Mouse (Mus musculus) megakaryocyte progenitor cell, adult 5-6 weeks (primary cell): ENCODE measurements around the gene Actn1. TPM values are rescaled to one million over a fixed set of nuclear protein-coding genes. Genes with fewer than 3 reads are reported as not detected.
"Not testable (repeated sequence)": the region's sequence is repeated elsewhere in the genome, so short reads cannot be mapped to it uniquely, and the experiment has no call there.

Source experiments
- ATAC-seq: replicated peaks from 2 replicates; pipeline ENCODE4 v1.8.0; 2016; ENCODE audit warnings: mild to moderate bottlenecking, moderate TSS enrichment, inconsistent platforms; ENCODE audit not compliant: poor library complexity
- total RNA-seq, 2 experiments: library from RNA; stranded (forward) in 1 of 2; stranded (reverse) in 1 of 2; fragments of 157-497, 149-512 nt in 1 of 2; fragments of 200-1000 nt in 1 of 2; gene quantifications; 2 replicates each; pipeline versions ENCODE4 v1.2.3 to v1.2.4; 2015 to 2017

Actn1 gene
- total RNA-seq (2015) (14.8 and 17.2 TPM in 2 replicates), total RNA-seq (2017) (17.8 and 19.4 TPM in 2 replicates)

DNA sequence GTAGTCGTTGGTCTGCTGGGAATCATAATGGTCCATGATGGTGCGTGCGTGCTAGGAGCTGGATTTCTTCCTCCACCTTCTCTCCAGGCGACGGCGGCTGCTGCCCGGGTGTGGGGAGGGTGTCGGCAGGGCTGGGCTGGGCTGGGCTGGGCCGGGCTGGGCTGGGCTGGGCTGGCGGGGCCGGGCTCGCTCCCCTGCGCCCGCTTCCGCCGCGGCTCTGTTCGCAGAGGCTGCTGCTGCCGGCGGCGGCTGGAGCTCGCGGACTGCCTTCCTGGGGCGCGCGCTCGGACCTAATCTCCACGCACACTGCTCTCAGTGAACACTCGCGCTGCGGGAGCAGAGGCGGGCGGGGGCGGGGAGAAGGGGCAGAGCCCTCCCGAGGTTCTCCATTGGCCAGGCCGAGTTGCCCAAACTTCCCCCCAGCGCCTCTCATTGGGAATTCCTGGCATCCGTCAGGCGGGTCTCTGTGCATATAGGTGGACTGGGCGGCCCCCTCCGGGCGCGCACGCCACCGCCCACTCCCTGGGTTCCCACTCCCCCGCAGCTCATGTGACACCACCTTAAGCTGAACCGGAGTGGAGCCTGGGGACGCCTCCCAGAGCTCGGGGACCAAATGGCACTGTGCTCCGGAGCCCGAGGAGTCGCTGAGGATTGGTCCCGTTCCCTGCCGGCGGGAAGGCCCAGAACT lies at the start of gene Actn1:
Actn1 (minus strand) TSS at position 316 of the 688 bp plus-strand sequence.
- ATAC-seq: peak; percentile 76

DNA sequence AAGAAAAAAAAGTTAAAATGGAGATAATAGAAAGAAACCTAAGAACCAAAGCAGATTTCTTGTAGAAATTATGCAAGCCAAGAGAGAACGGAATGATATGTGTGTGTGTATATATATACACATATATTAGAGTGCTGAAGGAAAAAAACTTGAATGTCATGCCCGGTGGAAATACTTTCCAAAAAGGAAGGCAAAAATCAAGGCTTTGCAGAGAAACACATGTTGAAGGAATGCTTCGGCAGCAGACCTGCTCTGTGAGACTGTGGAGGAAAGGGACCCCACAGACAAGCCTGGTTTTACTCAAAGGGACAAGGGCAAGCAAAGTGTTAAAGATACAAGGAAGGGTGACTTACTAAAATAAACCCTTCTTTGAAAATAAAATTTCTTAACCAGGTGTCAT lies 47.4 kb upstream of the Actn1 start:
- ATAC-seq: no peak

DNA sequence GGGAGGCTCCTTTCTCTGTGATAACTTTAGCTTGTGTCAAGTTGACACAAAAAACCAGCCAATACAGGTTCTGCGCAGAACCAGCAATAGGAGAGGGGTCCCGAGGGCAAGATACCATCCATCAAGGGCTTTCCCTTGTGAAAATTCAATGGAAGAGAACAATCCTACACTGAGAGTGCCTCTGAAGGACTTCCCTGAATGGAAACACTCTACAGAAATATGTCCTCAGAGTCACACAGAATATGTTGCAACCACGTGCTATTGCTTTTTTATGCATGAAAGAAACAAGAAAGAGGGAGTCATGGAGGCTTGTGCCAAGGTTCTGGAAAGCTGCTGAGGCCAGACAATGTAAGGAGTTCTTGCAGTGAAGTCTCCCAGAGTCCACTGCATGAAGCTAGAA lies 44.3 kb upstream of the Actn1 start:
- no peak for ATAC-seq

DNA sequence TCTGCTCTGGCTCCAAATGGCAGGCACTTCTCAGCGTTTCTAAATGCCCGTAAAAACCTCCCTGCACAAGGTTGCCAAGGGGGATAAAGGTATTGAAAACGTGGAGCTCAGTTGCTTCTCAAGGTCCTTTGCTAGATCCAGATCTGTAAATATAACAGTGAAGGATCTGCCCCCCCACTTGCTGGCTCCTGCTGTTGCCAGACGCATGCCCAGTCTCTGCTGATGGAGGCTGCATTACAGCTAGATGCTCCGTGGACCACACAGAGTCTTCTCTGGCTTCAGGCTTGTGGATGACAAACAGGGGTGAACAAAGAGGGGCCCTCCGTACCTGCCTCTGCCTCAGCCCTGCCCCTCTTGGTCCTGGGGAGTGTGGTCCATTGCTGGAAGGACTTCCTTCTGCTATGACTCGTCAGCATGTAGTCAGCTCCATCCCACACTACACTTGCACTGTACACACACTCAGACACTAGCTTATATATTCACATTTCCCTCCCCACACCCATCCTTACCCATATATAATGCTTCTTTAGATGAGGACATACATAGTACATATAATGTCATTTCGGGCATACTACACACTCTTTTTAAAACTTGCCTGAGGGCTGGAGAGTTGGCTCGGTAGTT lies 40.8 kb upstream of the Actn1 start:
- no peak for ATAC-seq

DNA sequence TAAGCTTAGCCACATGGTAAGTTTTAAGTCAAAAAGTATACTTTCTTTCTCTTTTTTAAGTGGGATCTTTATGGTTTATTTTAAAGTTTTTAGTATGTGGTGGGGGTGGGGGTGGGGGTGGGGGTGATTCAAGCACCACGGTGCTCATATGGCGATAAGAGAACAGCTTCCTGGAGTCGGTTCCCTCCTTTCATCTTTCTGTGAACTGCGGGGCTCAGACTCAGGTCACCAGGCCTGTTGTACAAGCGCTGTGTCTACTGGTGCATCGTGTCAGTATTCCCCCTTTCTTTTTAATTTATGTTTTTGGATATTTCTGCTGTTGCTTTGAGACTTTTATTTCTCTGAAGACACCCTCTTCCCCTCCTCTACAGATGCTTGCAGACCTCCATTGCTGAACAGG lies 38.5 kb upstream of the Actn1 start:
- no peak for ATAC-seq

DNA sequence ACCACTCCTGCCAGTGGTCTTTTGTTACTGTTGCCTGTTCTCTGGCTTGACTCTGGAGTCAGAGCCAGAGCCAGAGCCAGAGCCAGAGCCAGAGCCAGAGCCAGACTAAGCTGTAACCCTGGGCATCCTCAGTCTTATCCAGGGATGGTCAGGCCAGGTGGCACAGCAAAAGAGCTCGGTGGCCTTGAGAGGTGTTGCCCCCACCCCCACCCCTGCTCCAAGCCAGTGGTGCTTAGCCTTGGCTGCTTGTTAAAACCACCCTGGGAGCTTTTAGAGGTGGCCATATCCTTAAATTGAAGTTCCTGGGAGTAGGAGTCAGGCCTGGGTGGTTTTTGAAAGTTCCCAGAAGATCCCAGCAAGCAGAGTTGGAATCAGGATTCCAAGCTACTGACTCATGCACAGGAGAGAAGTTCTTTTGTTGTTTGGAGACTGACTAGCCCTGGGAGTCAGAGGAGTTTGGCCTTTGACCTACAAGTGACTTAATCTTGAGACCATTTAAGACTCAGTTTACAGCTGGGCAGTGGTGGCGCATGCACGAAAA lies 31.8 kb upstream of the Actn1 start:
- ATAC-seq: no peak

DNA sequence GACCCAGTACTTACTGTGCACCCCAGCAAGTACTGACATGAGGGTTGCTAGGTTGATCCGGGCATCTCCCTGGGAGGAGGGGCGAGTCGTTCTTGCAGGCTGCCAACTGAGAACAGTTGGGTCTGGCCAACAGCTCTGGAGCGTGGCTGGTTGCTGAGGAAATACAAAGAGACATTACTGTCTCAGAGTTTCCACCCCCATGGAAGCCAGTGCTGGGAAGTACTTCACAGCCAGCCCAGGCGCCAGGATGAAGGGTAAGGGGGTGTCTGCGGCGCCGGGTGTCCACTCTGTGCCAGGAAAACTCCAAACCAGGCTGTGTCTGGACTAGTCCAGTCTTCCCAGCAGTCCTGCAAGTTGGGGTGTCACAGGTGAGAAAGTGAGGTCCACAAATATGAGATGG lies 30.8 kb upstream of the Actn1 start:
- ATAC-seq: no peak

DNA sequence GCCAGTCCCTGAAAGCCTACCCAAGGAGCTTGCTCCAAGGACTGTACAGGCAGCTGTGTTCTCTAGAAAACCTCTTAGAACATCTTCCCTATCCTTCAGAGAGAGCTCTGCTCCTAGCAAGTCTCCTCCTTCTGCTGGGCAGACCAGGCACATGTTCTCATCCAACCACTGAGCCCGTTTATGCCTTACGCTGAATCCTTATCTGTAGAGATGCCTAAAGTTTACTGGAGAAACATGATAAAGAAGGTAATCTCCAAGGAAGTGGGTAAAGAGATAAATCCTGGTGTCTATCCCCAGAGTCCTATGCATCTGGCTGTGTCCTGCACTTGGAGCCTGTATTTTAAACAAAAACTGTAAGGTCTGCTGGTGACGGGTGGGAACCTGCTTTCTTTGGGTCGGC lies 30.3 kb upstream of the Actn1 start:
- ATAC-seq: no peak

DNA sequence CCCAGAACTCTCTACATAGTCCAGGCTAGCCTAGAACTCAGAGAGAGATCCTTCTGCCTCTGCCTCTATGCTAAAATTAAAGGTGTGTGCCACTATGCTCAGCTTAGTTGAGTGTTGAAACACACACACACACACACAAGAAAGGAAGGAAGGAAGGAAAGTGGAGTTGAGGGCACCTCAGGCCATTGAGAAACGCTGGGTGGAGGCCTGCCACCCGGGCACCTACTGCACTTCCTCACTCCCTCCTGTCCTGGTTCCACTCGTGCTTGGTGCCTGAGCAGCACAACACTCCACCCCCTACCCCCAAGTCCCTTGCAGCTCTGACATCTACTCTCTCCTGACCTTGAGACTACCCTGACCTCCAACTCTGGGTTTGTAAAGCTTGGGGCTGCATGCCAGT lies 29.6 kb upstream of the Actn1 start:
- ATAC-seq: peak; percentile 73

DNA sequence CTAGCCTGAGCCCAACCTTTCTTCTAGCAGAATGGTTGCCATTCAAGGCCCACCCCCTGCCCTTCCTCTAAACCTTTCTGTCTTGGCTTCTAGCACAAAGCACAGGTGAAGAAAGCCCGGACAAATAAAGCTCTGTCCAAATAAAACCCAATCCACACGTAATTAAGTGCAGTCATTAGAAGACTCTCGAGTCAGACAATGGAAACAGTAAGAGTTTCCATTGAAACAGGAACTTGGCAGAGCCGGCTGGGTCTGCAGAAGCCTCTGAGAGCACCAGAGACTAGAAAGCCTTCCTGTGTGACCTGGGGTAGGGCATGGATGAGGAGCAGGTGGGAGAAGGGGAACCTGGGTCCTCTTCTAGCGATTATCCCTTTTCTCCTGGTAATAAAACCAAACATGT lies 25.7 kb upstream of the Actn1 start:
- ATAC-seq: peak; percentile 48

DNA sequence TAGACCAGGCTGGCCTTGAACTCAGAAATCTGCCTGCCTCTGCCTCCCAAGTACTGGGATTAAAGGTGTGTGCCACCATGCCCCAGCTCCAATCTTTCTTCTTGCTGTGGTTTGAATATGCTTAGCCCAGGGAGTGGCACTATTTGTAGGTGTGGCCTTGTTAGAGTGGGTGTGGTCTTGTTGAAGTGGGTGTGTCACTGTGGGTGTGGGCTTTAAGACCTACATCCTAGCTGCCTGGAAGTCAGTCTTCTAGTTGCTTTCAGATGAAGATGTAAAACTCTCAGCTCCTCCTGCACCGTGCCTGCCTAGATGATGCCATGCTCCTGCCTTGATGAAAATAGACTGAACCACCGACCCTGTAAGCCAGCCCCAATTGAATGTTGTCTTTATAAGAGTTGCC lies 24.1 kb upstream of the Actn1 start:
- not testable (repeated sequence) for ATAC-seq

DNA sequence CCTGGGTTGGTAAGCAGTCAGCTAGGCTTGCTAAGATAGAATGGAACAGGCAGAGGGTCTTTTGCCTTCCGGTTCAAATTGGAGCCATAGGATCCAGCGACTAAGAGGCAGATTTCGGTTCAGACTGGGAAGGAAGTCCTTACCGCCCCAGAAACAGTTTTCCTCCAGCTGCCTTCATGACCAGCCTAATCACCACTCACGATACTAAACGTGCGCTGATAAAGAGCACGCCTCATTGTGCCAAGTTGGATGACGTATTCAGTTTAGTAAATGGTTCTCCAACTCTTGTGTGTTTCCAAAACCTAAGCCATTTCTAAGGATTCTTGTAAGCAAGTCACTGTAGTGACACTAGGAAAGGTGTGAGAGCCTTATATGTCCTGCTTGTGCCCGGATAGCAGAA lies 18.7 kb upstream of the Actn1 start:
- no peak for ATAC-seq

DNA sequence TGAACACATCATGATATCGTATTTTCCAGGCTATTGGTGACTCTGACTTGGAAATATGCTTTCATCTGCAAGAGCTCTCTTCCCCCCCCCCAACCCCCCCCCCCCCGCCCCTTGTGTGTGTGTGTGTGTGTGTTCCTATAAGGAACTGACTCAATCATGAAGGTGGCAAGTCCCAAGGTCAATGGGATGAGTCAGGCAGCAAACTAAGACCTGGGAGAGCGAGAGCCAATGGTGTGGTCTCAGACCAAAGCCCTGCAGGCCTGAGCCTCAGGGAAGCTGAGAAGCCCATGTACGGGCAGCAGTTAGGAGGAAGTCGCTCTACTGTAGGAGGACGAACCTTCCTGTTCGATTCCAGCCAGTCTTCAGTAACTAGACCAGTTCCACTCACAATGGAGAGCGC lies 17.3 kb upstream of the Actn1 start:
- no peak for ATAC-seq

DNA sequence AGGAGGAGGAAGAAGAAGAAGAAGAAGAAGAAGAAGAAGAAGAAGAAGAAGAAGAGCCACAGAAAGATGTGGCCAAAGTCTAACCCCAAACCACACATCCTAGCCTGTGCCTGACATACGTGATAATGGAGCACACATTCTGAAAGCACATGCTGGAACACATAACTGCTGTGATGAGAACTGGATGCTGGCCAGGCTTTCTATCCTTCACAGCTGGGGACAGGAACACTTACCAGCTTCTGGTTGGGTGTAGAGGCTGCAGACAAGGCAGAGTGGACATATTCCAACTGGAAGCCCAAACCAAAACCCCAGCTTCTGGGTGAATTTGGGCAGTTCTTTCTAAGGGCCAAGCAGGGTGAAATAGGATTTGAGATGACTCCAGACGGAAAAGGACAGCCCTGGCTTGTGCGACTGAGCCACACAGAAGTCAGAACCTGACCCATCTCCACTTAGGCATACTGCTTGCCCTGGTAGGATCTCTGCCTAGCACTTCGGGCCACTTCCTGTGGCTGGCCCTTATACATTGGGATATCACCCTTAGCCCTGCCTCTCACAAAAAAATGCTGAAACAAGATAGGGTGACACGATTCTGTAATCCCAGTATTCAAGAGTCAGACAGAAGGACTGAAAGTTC lies 15.1 kb upstream of the Actn1 start:
- no peak for ATAC-seq

DNA sequence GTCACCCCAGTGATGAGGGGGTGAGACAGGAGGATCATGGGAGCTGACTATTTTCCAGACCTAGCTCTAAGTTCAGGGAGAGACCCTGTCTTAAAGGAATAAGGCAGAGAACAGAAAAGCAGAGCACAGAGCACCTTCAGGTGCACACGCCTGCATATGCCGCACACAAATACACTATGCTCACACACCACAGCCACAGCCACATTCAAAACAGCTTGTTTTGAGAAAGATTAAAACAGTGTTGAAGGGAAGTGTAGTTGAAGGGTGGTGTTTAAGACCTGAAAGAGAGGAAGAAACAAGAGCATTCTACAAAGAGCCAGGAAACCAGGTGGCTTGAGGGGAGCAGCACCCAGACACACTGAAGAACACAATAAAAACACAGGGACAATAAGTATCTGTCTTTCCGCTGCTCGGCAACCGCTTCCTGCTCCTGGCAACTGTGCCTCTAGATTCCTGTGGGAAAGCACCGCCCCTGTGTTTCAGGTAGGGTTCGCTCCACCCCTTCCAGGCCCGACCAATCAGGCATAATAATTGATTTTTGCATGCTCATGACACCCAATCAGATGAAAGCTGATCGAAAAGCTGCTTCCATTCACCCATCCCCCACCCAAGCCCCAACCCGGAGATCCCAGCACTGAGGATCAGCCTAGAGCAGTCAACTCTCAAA lies 13.0 kb upstream of the Actn1 start:
- ATAC-seq: no peak

DNA sequence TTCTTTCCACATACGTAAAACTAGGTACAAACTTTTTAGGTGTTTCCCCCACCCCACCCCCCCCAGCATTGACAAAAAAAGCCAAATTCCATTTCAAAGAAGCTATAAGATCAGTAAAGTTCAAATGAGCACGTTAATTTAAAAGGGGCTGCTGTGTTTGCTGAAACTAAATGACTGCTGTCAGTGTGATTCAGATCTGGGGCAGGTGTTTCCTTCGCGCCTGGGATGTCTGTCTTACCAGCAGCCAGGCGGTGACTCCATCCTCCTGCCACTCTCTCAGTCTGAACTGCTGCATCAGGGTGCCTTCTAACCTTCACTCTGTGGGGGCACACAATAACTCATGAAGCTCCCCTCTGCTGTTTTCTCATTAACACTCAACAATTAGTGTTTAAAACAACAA lies 11.6 kb upstream of the Actn1 start:
- no peak for ATAC-seq

DNA sequence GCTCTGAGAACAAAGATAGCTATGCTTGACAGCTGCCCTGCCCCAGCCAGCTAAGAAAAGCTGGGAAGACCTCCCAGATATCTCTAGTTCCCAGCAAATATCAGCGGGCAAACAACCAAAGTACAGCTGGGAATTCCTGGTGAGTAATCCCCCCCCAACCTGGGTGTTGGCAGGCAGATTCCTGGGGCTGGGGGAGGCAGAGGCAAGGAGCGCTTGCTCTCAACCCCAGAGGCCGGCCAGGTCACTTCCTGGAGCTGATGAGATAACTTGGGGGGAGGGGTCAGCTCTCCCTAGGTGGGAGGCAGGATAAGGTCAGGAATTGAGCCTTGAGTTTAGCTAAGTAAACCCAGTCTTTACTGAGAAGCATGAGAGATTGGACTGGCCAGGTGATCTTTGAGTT lies 10.8 kb upstream of the Actn1 start:
- ATAC-seq: no peak

DNA sequence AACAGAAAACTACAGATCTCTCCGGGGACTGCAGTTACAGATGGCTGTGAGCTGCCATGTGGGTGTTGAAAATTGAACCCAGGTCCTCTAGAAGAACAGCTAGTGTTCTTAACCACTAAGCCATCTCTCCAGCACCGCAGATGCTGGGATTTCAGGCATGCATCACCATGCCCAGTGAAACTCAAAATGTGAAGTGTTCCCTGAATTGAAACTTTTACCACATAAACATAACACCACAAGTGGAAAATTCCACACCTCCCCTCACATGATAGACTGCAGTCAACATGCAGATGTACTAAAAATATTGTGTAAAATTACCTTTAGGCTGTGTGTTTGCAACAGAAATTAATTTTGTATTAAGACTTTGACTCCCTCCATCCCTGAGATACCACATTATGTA lies 9.1 kb upstream of the Actn1 start:
- no peak for ATAC-seq

DNA sequence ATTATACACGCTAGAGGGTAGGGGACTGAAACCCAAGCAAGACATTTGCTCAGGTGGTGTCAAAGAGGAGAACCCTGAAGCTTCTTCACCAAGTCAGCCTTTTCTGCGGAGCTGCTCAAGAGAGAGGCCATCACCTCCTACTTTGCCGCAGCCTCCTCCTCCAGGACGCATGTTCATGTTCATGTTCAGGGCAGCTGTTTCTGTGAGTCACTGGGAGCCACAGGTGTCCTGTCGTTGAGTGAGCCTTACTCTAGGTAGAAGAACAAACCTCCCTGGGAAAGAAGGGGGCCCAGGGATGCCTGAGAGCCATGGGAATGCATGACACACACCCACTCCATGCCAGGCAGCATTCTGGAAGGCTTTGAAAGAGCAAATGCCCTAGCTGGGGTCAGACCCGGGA lies 7.8 kb upstream of the Actn1 start:
- no peak for ATAC-seq

DNA sequence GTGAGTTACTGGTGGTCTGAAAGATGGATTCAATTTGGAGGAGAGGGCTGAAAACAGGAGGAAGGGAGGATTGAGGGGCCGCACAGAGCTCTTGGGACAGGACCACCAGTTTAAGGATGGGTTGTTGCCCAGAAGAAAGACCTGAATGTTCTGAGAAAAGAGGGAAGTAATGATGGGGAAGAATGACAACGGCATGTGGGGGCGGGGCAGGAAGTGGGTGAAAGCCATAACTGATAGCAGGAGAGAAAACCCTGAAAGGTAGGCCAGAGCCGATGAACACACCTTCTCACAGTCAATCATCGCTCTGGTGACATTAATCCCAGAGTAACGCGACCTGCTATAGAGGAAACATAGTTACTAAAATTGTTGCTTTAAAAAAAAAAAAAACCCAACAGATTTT lies 4.2 kb upstream of the Actn1 start:
- ATAC-seq: peak; percentile 24; the same call in 1 of the 2 replicates
